Mouse (Mus musculus) liver, adult 2 months (tissue): ENCODE measurements around the gene Krt24.
A peak's percentile ranks its signal among the peaks of the same experiment; 100 is the strongest.

Experiments used
- CTCF ChIP-seq: fragments of 200-500 bp; IDR thresholded peaks from 2 replicates; pipeline ENCODE4 v1.5.1; 2011; ENCODE audit warnings: low read depth, low read length, control low read depth
- POLR2A ChIP-seq: fragments of 200-500 bp; IDR thresholded peaks from 2 replicates; pipeline ENCODE4 v1.6.1; 2011; ENCODE audit warnings: low read length, control low read depth; ENCODE audit not compliant: insufficient read depth; ENCODE audit errors: extremely low read depth

DNA sequence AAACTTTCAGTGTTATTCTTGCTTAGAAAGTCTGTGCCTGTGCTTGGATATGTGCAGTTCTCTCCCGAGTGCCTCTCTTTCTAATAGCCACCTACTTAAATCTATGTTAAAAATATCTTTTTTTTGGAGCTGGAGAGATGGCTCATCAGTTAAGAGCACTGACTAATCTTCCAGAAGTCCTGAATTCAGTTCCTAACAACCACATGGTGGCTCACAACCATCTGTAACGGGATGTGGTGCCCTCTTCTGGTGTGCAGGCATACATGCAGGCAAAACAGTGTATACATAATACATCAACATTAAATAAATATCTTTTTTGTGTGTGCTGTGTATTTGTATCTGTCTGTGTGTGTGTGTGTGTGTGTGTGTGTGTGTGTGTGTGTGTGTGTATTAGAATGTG is 31.2 kb downstream of the Krt24 start:
- TF ChIP-seq POLR2A: no peak
- 0 out of 2 replicates have a peak, but pooled peaks have one; percentile 18 for TF ChIP-seq CTCF
